Mouse (Mus musculus): ENCODE results near the gene Gabarapl1.

- TF ChIP-seq GATA1 (IDR thresholded peaks at IDR 0.05; ENCODE audit: low read length): no peak
- TF ChIP-seq TAL1 (IDR thresholded peaks at IDR 0.05; ENCODE audit: low read length): no peak
Measured at GRCm38 (mm10) chr6:129575315-129575714, 42.4 kb downstream of the Gabarapl1 start.
